Mouse (Mus musculus): ENCODE measurements around the gene Fras1. TPM values are rescaled to one million over a fixed set of nuclear protein-coding genes. Genes with fewer than 3 reads are reported as not detected.

Gene Fras1
- total and polyA plus RNA-seq, 3 experiments = not detected

- no peak overlapping the region for H3K9ac ChIP-seq (ENCODE audit: control insufficient read depth, low read depth, low read length, poor library complexity, severe bottlenecking)
- no peak for TF ChIP-seq ZNF384 (IDR thresholded peaks at IDR 0.05; ENCODE audit: low read depth, low read length)
- no peak for TF ChIP-seq MYC (IDR thresholded peaks at IDR 0.05; ENCODE audit: low read depth, low read length)
- no peak for TF ChIP-seq CHD1 (IDR thresholded peaks at IDR 0.05; ENCODE audit: low read depth, low read length)
- no peak for TF ChIP-seq TAL1 (IDR thresholded peaks at IDR 0.05; ENCODE audit: low read length)
- TF ChIP-seq GATA1 (IDR thresholded peaks at IDR 0.05; ENCODE audit: low read depth, low read length) = no peak
- TF ChIP-seq MAX (IDR thresholded peaks at IDR 0.05; ENCODE audit: low read length) = no peak
- TF ChIP-seq SMC3 (IDR thresholded peaks at IDR 0.05; ENCODE audit: low read depth, low read length) = no peak
- no peaks in the 10 kb centered on the region for H3K36me3 ChIP-seq (ENCODE audit: control insufficient read depth in 1 of 2, insufficient read depth in 2 of 2, low read length in 2 of 2)
- DNase-seq (ENCODE audit: low read depth, low spot score) = no peak
- no peaks in the 10 kb centered on the region for H3K9me3 ChIP-seq (replicated peaks; ENCODE audit: insufficient read depth, low read length)
- H3K27me3 ChIP-seq (ENCODE audit: control insufficient read depth in 1 of 2, insufficient read depth in 2 of 2, low read length in 2 of 2) = no peaks in the 10 kb centered on the region; a peak in 1 of 4 replicates
- H3K4me3 ChIP-seq (ENCODE audit: control insufficient read depth in 1 of 2, insufficient read depth in 1 of 2, low read depth in 2 of 2, low read length in 2 of 2) = no peak overlapping the region
- H3K79me2 ChIP-seq (ENCODE audit: control insufficient read depth, insufficient read depth, low read length, poor library complexity) = no peaks in the 10 kb centered on the region
- no peaks in the 10 kb centered on the region for H3K4me1 ChIP-seq (ENCODE audit: control insufficient read depth in 1 of 2, insufficient read depth in 2 of 2, low read length in 2 of 2)
- no peak overlapping the region for H3K27ac ChIP-seq (ENCODE audit: control insufficient read depth, low read depth, low read length)
Measured at GRCm38 (mm10) chr5:96698972-96699371, 325.2 kb downstream of the Fras1 start.

GRCm38 (mm10) chr5:96702706-96703625 lies 329.2 kb downstream of the Fras1 start:
- DNase-seq (ENCODE audit: low read depth, low spot score) = no peak
- H3K9ac ChIP-seq (ENCODE audit: control insufficient read depth, low read depth, low read length, poor library complexity, severe bottlenecking) = no peak overlapping the region

More at GRCm38 (mm10) chr5:96702706-96703625, 329.2 kb downstream of the Fras1 start:
- no peaks in the 10 kb centered on the region for H3K36me3 ChIP-seq (ENCODE audit: control insufficient read depth in 1 of 2, insufficient read depth in 2 of 2, low read length in 2 of 2)
- H3K4me3 ChIP-seq (ENCODE audit: control insufficient read depth in 1 of 2, insufficient read depth in 1 of 2, low read depth in 2 of 2, low read length in 2 of 2) = no peak overlapping the region
- H3K4me1 ChIP-seq (ENCODE audit: control insufficient read depth in 1 of 2, insufficient read depth in 2 of 2, low read length in 2 of 2) = no peaks in the 10 kb centered on the region
- no peaks in the 10 kb centered on the region for H3K79me2 ChIP-seq (ENCODE audit: control insufficient read depth, insufficient read depth, low read length, poor library complexity)
- no peaks in the 10 kb centered on the region for H3K9me3 ChIP-seq (replicated peaks; ENCODE audit: insufficient read depth, low read length)
- peaks cover 0 to 1% of the 10 kb centered on the region in 2 experiments; a peak in 2 of 4 replicates for H3K27me3 ChIP-seq (ENCODE audit: control insufficient read depth in 1 of 2, insufficient read depth in 2 of 2, low read length in 2 of 2)
- TF ChIP-seq NRF1 (IDR thresholded peaks at IDR 0.05; ENCODE audit: insufficient read depth, low read depth, low read length, poor library complexity, severe bottlenecking) = no peak
- TF ChIP-seq HCFC1 (IDR thresholded peaks at IDR 0.05; ENCODE audit: low read depth, low read length) = no peak
- no peak for TF ChIP-seq POLR2AphosphoS2 (IDR thresholded peaks at IDR 0.05; ENCODE audit: low read length)
- no peak for TF ChIP-seq ZNF384 (IDR thresholded peaks at IDR 0.05; ENCODE audit: low read depth, low read length)
- TF ChIP-seq ZKSCAN1 (IDR thresholded peaks at IDR 0.05; ENCODE audit: low read depth, low read length) = no peak
- TF ChIP-seq MYB (IDR thresholded peaks at IDR 0.05; ENCODE audit: low read depth, low read length) = no peak
- TF ChIP-seq MXI1 (IDR thresholded peaks at IDR 0.05; ENCODE audit: low read depth, low read length) = no peak
- no peak for TF ChIP-seq CHD2 (IDR thresholded peaks at IDR 0.05; ENCODE audit: low read length)
- no peak for TF ChIP-seq EP300 (IDR thresholded peaks at IDR 0.05; ENCODE audit: low read depth in 1 of 2, low read length in 2 of 2)
- TF ChIP-seq UBTF (IDR thresholded peaks at IDR 0.05; ENCODE audit: borderline replicate concordance, insufficient read depth, low read depth, low read length) = no peak
- TF ChIP-seq TCF12 (IDR thresholded peaks at IDR 0.05; ENCODE audit: low read depth, low read length) = no peak
- TF ChIP-seq RAD21 (IDR thresholded peaks at IDR 0.05; ENCODE audit: low read depth, low read length) = no peak
- TF ChIP-seq TAL1 (IDR thresholded peaks at IDR 0.05; ENCODE audit: low read length) = no peak
- TF ChIP-seq ZMIZ1 (IDR thresholded peaks at IDR 0.05; ENCODE audit: low read depth, low read length) = no peak
- TF ChIP-seq POLR2AphosphoS5 (IDR thresholded peaks at IDR 0.05; ENCODE audit: borderline replicate concordance, low read depth, low read length) = no peak
- TF ChIP-seq ELF1 (IDR thresholded peaks at IDR 0.05; ENCODE audit: low read depth, low read length) = no peak
- no peak for TF ChIP-seq MAX (IDR thresholded peaks at IDR 0.05; ENCODE audit: low read length)
- TF ChIP-seq ETS1 (IDR thresholded peaks at IDR 0.05; ENCODE audit: low read depth, low read length) = no peak
- no peak for TF ChIP-seq SMC3 (IDR thresholded peaks at IDR 0.05; ENCODE audit: low read depth, low read length)
- no peak for TF ChIP-seq MAZ (IDR thresholded peaks at IDR 0.05; ENCODE audit: low read depth, low read length)
- no peak overlapping the region for H3K27ac ChIP-seq (ENCODE audit: control insufficient read depth, low read depth, low read length)

Measured in MEL (cell line).